Mouse (Mus musculus): ENCODE measurements around the gene 1700003E16Rik.

- TF ChIP-seq CTCF (IDR thresholded peaks at IDR 0.05 in 2 of 3, conservative IDR thresholded peaks at IDR 0.05 in 1 of 3; ENCODE audit: control insufficient read depth in 1 of 3, insufficient read depth in 1 of 3, low read depth in 2 of 3, low read length in 3 of 3, poor library complexity in 1 of 3, severe bottlenecking in 1 of 3) (no peak), POLR2A (IDR thresholded peaks at IDR 0.05; ENCODE audit: control insufficient read depth in 1 of 2, insufficient read depth in 1 of 2, low read depth in 1 of 2, low read length in 2 of 2, poor library complexity in 1 of 2) (no peak), EP300 (IDR thresholded peaks at IDR 0.05; ENCODE audit: low read depth in 1 of 2, low read length in 2 of 2) (no peak), GATA1 (IDR thresholded peaks at IDR 0.05; ENCODE audit: low read depth, low read length) (no peak), MYC (IDR thresholded peaks at IDR 0.05; ENCODE audit: low read depth, low read length) (no peak), USF1 (IDR thresholded peaks at IDR 0.05; ENCODE audit: low read depth, low read length) (no peak), CHD1 (IDR thresholded peaks at IDR 0.05; ENCODE audit: low read depth, low read length) (no peak), CHD2 (IDR thresholded peaks at IDR 0.05; ENCODE audit: low read length) (no peak)
These were observed 55.3 kb downstream of the 1700003E16Rik start for GRCm38 (mm10) chr6:83211526-83211925.
